Mouse (Mus musculus): ENCODE data around the gene Slc7a7. TPM values are rescaled to one million over a fixed set of nuclear protein-coding genes. Genes with fewer than 3 reads are reported as not detected.
A peak's percentile ranks its signal among the peaks of the same experiment; 100 is the strongest.

The Slc7a7 gene
- total RNA-seq, 2 experiments from 2014 or later, result 15.9 to 19.3 TPM

GRCm38 (mm10) chr14:54413877-54414700, 3.5 kb downstream of the Slc7a7 start:
- ATAC-seq (ENCODE audit: poor library complexity, severe bottlenecking), result no peak

GRCm38 (mm10) chr14:54412629-54413170, 4.9 kb downstream of the Slc7a7 start:
- 0 out of 2 replicates have a peak, but pooled peaks have one; percentile 20 for ATAC-seq (ENCODE audit: poor library complexity, severe bottlenecking)

- no peak for ATAC-seq (ENCODE audit: poor library complexity, severe bottlenecking)
Measured at GRCm38 (mm10) chr14:54412000-54412576, 5.5 kb downstream of the Slc7a7 start.

- peak; percentile 77 for ATAC-seq (ENCODE audit: poor library complexity, severe bottlenecking)
Measured at GRCm38 (mm10) chr14:54409980-54410810, 7.4 kb downstream of the Slc7a7 start.

- ATAC-seq (ENCODE audit: poor library complexity, severe bottlenecking), result peak; percentile 68
Measured at GRCm38 (mm10) chr14:54409057-54409645, 8.4 kb downstream of the Slc7a7 start.

GRCm38 (mm10) chr14:54408336-54409056, 9.1 kb downstream of the Slc7a7 start:
- ATAC-seq (ENCODE audit: poor library complexity, severe bottlenecking), result no peak

GRCm38 (mm10) chr14:54401723-54402122, 15.9 kb downstream of the Slc7a7 start:
- ATAC-seq (ENCODE audit: poor library complexity, severe bottlenecking), result no peak

- no peak for ATAC-seq (ENCODE audit: poor library complexity, severe bottlenecking)
Measured at GRCm38 (mm10) chr14:54398921-54399382, 18.6 kb downstream of the Slc7a7 start.

GRCm38 (mm10) chr14:54398528-54398916, 19.1 kb downstream of the Slc7a7 start:
- peak; percentile 53 for ATAC-seq (ENCODE audit: poor library complexity, severe bottlenecking)

GRCm38 (mm10) chr14:54397872-54398527, 19.6 kb downstream of the Slc7a7 start:
- ATAC-seq (ENCODE audit: poor library complexity, severe bottlenecking), result peak; percentile 84

- no peak for ATAC-seq (ENCODE audit: poor library complexity, severe bottlenecking)
Measured at GRCm38 (mm10) chr14:54396685-54397084, 20.9 kb downstream of the Slc7a7 start.

GRCm38 (mm10) chr14:54394309-54394708, 23.3 kb downstream of the Slc7a7 start:
- ATAC-seq (ENCODE audit: poor library complexity, severe bottlenecking), result no peak

GRCm38 (mm10) chr14:54393794-54394193, 23.8 kb downstream of the Slc7a7 start:
- no peak for ATAC-seq (ENCODE audit: poor library complexity, severe bottlenecking)

- ATAC-seq (ENCODE audit: poor library complexity, severe bottlenecking), result no peak
Measured at GRCm38 (mm10) chr14:54390843-54391242, 26.7 kb downstream of the Slc7a7 start.

- ATAC-seq (ENCODE audit: poor library complexity, severe bottlenecking), result no peak
Measured at GRCm38 (mm10) chr14:54387546-54387945, 30.0 kb downstream of the Slc7a7 start.

- no peak for ATAC-seq (ENCODE audit: poor library complexity, severe bottlenecking)
Measured at GRCm38 (mm10) chr14:54385968-54386618, 31.5 kb downstream of the Slc7a7 start.

GRCm38 (mm10) chr14:54384396-54384795, 33.2 kb downstream of the Slc7a7 start:
- no peak for ATAC-seq (ENCODE audit: poor library complexity, severe bottlenecking)

- peak; percentile 70 for ATAC-seq (ENCODE audit: poor library complexity, severe bottlenecking)
Measured at GRCm38 (mm10) chr14:54383355-54383771, 34.2 kb downstream of the Slc7a7 start.

GRCm38 (mm10) chr14:54382641-54383040, 34.9 kb downstream of the Slc7a7 start:
- ATAC-seq (ENCODE audit: poor library complexity, severe bottlenecking), result no peak

Data from megakaryocyte, adult 5-6 weeks (primary cell).